Mouse (Mus musculus): ENCODE measurements around the gene Nppa. TPM values are rescaled to one million over a fixed set of nuclear protein-coding genes. Genes with fewer than 3 reads are reported as not detected.

The Nppa gene
- 72.2 and 157 TPM in 2 replicates for polyA plus RNA-seq (2015; fragmentation: Nextera tagmentation; extraction: Ambion mirVana)

GRCm38 (mm10) chr4:148000202-148000772 is at the start of gene Nppa:
Nppa (plus strand) TSS chr4:148000722.
- 17% methylated on average over 12 of the region's 12 CpGs for WGBS
- no peak for ATAC-seq (ENCODE audit: borderline replicate concordance, extremely low read depth, low FRiP score, low TSS enrichment)

GRCm38 (mm10) chr4:147953590-147953989 is 46.9 kb upstream of the Nppa start:
- Histone ChIP-seq H3K27ac (no peak overlapping the region), H3K4me3 (no peak overlapping the region), H3K4me2 (no peak overlapping the region), H3K36me3 (peaks cover 7% of the 10 kb centered on the region), H3K9ac (no peak overlapping the region), H3K9me3 (no peaks in the 10 kb centered on the region), H3K27me3 (no peaks in the 10 kb centered on the region), H3K4me1 (no peaks in the 10 kb centered on the region)
- 9% methylated on average over 4 of the region's 4 CpGs for WGBS
- ATAC-seq (ENCODE audit: borderline replicate concordance, extremely low read depth, low FRiP score, low TSS enrichment): no peak

More at GRCm38 (mm10) chr4:148000202-148000772, at the start of gene Nppa:
- Histone ChIP-seq H3K4me1 (no peaks in the 10 kb centered on the region), H3K4me3 (no peak within 1 kb of the TSS), H3K9me3 (no peaks in the 10 kb centered on the region), H3K27ac (no peak within 1 kb of the TSS), H3K27me3 (no peaks in the 10 kb centered on the region), H3K36me3 (peaks cover 4% of the 10 kb centered on the region), H3K9ac (no peak within 1 kb of the TSS), H3K4me2 (no peak within 1 kb of the TSS)

GRCm38 (mm10) chr4:147957141-147957540 is 43.4 kb upstream of the Nppa start:
- Histone ChIP-seq H3K4me3 (no peak overlapping the region), H3K4me2 (no peak overlapping the region), H3K9ac (no peak overlapping the region), H3K36me3 (no peaks in the 10 kb centered on the region), H3K27ac (no peak overlapping the region), H3K27me3 (no peaks in the 10 kb centered on the region), H3K4me1 (no peaks in the 10 kb centered on the region), H3K9me3 (no peaks in the 10 kb centered on the region)
- ATAC-seq (ENCODE audit: borderline replicate concordance, extremely low read depth, low FRiP score, low TSS enrichment): no peak
- WGBS: 44% methylated on average over 11 of the region's 11 CpGs

DNA sequence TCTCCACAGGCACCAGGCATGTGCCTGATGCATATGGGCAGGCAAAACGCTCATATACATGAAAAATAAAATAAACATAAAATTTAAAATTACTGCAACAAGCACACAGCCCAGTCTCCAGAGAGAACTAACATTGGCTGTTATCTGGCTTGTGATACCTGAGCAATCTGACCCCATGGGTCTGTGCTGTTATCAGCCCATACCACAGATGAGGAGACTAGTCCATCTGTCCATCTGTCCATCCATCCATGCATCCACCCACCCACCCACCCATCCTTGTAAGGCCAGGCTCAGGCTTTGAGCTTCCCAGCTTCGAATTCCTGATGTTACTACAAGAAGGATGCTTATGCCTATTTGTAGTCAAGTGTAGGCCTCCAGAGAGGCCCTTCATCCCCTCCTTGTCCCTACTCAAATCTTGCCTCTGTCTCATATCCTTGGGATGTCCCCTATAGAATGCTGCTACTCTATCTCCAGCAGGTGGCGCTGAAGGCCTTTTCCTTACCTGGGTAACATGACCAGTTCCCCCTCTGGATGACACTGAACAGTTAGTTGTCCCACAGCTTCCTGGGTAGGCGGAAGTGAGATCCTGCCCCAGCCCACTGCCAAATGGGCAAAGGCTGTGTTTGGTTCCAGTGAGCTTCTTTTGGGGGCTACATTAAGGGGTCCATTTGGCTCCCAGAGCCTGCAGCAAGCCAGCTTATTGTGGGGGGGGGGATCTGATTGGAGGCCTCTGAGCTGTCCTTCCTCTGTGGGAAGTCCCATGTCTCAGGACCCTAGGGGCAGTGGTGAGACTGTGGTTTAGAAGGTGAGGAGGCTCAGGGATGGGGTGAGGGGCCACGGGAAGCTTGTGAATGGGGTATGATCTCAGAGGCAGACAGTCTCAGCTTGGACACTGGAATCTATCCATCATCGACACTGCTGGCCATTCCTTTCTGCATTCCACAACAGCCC is 40.4 kb upstream of the Nppa start:
- WGBS: 37% methylated on average over 6 of the region's 6 CpGs
- no peaks in the 10 kb centered on the region for H3K36me3 ChIP-seq
- no peaks in the 10 kb centered on the region for H3K4me1 ChIP-seq
- H3K27me3 ChIP-seq: no peaks in the 10 kb centered on the region
- no peak for ATAC-seq (ENCODE audit: borderline replicate concordance, extremely low read depth, low FRiP score, low TSS enrichment)
- H3K9me3 ChIP-seq: no peaks in the 10 kb centered on the region
- H3K4me2 ChIP-seq: no peak overlapping the region
- H3K27ac ChIP-seq: no peak overlapping the region
- no peak overlapping the region for H3K9ac ChIP-seq
- no peak overlapping the region for H3K4me3 ChIP-seq

DNA sequence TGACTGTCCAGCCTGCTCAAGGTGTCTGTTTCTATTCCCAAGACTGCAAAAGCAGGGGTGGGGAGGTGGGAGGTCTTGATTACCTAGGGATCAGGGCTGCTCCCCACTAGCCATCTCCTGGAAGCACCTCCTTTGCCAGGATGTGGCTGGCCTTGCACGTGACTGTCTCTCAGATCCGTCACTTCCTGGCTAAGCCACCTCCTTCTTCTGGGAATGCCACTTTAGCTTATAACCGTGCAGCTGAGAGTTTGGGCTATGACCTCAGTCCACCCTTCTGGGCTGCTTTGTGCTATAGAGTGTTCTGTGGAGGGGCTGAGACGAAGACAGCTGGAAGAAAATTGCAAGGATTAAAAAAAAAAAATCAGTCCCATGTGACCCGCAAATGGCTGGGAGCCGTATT is 37.7 kb upstream of the Nppa start:
- Histone ChIP-seq H3K4me2 (no peak overlapping the region), H3K9me3 (no peaks in the 10 kb centered on the region), H3K4me1 (no peaks in the 10 kb centered on the region), H3K27me3 (no peaks in the 10 kb centered on the region), H3K4me3 (no peak overlapping the region), H3K9ac (no peak overlapping the region), H3K27ac (no peak overlapping the region), H3K36me3 (no peaks in the 10 kb centered on the region)
- WGBS: 41% methylated on average over 6 of the region's 6 CpGs
- no peak for ATAC-seq (ENCODE audit: borderline replicate concordance, extremely low read depth, low FRiP score, low TSS enrichment)

GRCm38 (mm10) chr4:147963623-147964022 is 36.9 kb upstream of the Nppa start:
- no peaks in the 10 kb centered on the region for H3K36me3 ChIP-seq
- H3K4me1 ChIP-seq: no peaks in the 10 kb centered on the region
- 83% methylated on average over 15 of the region's 15 CpGs for WGBS
- H3K4me3 ChIP-seq: no peak overlapping the region
- no peaks in the 10 kb centered on the region for H3K9me3 ChIP-seq
- no peak for ATAC-seq (ENCODE audit: borderline replicate concordance, extremely low read depth, low FRiP score, low TSS enrichment)
- H3K27ac ChIP-seq: no peak overlapping the region
- H3K9ac ChIP-seq: no peak overlapping the region
- H3K27me3 ChIP-seq: no peaks in the 10 kb centered on the region
- no peak overlapping the region for H3K4me2 ChIP-seq

GRCm38 (mm10) chr4:147965712-147966111 is 34.8 kb upstream of the Nppa start:
- no peaks in the 10 kb centered on the region for H3K36me3 ChIP-seq
- ATAC-seq (ENCODE audit: borderline replicate concordance, extremely low read depth, low FRiP score, low TSS enrichment): no peak
- no peaks in the 10 kb centered on the region for H3K27me3 ChIP-seq
- H3K27ac ChIP-seq: no peak overlapping the region
- no peaks in the 10 kb centered on the region for H3K9me3 ChIP-seq
- no peak overlapping the region for H3K4me3 ChIP-seq
- no peak overlapping the region for H3K4me2 ChIP-seq
- WGBS: 39% methylated on average over 7 of the region's 7 CpGs
- H3K4me1 ChIP-seq: no peaks in the 10 kb centered on the region
- H3K9ac ChIP-seq: no peak overlapping the region

GRCm38 (mm10) chr4:147968816-147969215 is 31.7 kb upstream of the Nppa start:
- WGBS: 63% methylated on average over 2 of the region's 2 CpGs
- H3K27ac ChIP-seq: no peak overlapping the region

GRCm38 (mm10) chr4:147969337-147969736 is 31.2 kb upstream of the Nppa start:
- Histone ChIP-seq H3K4me1 (no peaks in the 10 kb centered on the region), H3K27me3 (no peaks in the 10 kb centered on the region), H3K4me2 (no peak overlapping the region), H3K27ac (no peak overlapping the region), H3K4me3 (no peak overlapping the region), H3K9ac (no peak overlapping the region), H3K9me3 (no peaks in the 10 kb centered on the region), H3K36me3 (no peaks in the 10 kb centered on the region)
- WGBS: 21% methylated on average over 8 of the region's 9 CpGs
- no peak for ATAC-seq (ENCODE audit: borderline replicate concordance, extremely low read depth, low FRiP score, low TSS enrichment)

More at GRCm38 (mm10) chr4:147968816-147969215, 31.7 kb upstream of the Nppa start:
- H3K4me3 ChIP-seq: no peak overlapping the region
- no peaks in the 10 kb centered on the region for H3K4me1 ChIP-seq
- no peaks in the 10 kb centered on the region for H3K36me3 ChIP-seq
- H3K9me3 ChIP-seq: no peaks in the 10 kb centered on the region
- no peaks in the 10 kb centered on the region for H3K27me3 ChIP-seq
- no peak overlapping the region for H3K9ac ChIP-seq
- no peak for ATAC-seq (ENCODE audit: borderline replicate concordance, extremely low read depth, low FRiP score, low TSS enrichment)
- H3K4me2 ChIP-seq: no peak overlapping the region

DNA sequence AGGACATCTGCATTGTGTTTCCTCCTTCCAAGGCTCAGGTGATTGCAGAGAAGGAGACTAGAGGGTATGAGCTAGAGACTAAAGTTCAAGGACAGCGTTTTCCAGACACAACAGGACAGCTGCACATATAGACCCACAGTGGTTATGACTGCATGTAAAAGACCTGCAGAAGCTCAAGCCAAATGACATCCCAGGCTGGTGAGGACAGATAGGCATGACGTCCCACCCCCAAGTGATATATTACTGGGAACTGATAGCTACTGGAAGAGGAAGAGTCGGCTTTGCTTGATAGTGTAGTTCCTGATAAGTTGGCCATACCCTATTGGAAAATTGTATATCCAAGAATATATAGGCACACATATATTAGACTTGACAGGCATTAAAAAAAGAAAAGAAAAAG is 24.3 kb upstream of the Nppa start:
- H3K4me1 ChIP-seq: no peaks in the 10 kb centered on the region
- WGBS: 68% methylated on average over 3 of the region's 3 CpGs
- ATAC-seq (ENCODE audit: borderline replicate concordance, extremely low read depth, low FRiP score, low TSS enrichment): no peak
- no peaks in the 10 kb centered on the region for H3K27me3 ChIP-seq
- no peak overlapping the region for H3K4me3 ChIP-seq
- H3K36me3 ChIP-seq: no peaks in the 10 kb centered on the region
- H3K9me3 ChIP-seq: no peaks in the 10 kb centered on the region
- H3K4me2 ChIP-seq: no peak overlapping the region
- H3K9ac ChIP-seq: no peak overlapping the region
- H3K27ac ChIP-seq: no peak overlapping the region

- Histone ChIP-seq H3K9me3 (no peaks in the 10 kb centered on the region), H3K27me3 (no peaks in the 10 kb centered on the region), H3K4me3 (no peak overlapping the region), H3K9ac (no peak overlapping the region), H3K4me1 (no peaks in the 10 kb centered on the region), H3K4me2 (no peak overlapping the region), H3K36me3 (no peaks in the 10 kb centered on the region), H3K27ac (no peak overlapping the region)
- ATAC-seq (ENCODE audit: borderline replicate concordance, extremely low read depth, low FRiP score, low TSS enrichment): no peak
- 72% methylated on average over 4 of the region's 4 CpGs for WGBS
These were observed 22.8 kb upstream of the Nppa start for GRCm38 (mm10) chr4:147977726-147978125.

DNA sequence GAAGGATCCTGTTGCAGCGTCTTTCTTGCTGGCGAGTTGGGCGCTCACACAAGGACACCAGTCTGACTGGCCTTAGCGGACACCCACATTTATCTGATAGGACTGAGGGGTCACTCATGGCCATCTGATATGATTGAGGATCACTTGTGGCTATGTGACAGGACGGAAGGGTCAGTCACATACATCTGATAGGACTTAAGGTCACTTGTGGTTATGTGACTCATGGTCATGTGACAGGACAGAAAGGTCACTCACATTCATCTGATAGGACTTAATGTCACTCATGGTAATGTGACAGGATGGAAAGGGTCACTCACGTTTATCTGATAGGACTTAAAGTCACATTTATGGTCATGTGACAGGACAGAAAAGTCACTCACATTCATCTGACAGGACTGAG is 22.1 kb upstream of the Nppa start:
- Histone ChIP-seq H3K4me1 (no peaks in the 10 kb centered on the region), H3K4me2 (no peak overlapping the region), H3K4me3 (no peak overlapping the region), H3K27me3 (no peaks in the 10 kb centered on the region), H3K9me3 (no peaks in the 10 kb centered on the region), H3K9ac (no peak overlapping the region), H3K36me3 (no peaks in the 10 kb centered on the region), H3K27ac (no peak overlapping the region)
- WGBS: 87% methylated on average over 6 of the region's 6 CpGs
- no peak for ATAC-seq (ENCODE audit: borderline replicate concordance, extremely low read depth, low FRiP score, low TSS enrichment)

All from lung, embryonic 15.5 days (tissue).